Mouse (Mus musculus): ENCODE measurements around the gene Ddx11. TPM values are rescaled to one million over a fixed set of nuclear protein-coding genes. Genes with fewer than 3 reads are reported as not detected.

The Ddx11 gene
- 29.4 and 32.9 TPM in 2 replicates for polyA plus RNA-seq (2016; fragmentation: Nextera tagmentation; extraction: Ambion mirVana)

GRCm38 (mm10) chr17:66123066-66123815, at the start of gene Ddx11:
TSS of gene Ddx11 (plus strand) at chr17:66123520.
- peak; percentile 82 for ATAC-seq (ENCODE audit: insufficient number of reproducible peaks, insufficient read depth, low FRiP score, low TSS enrichment)
- Histone ChIP-seq H3K9ac (peak within 1 kb of the TSS; percentile 81), H3K4me2 (replicated peaks) (peak within 1 kb of the TSS; percentile 69), H3K9me3 (no peaks in the 10 kb centered on the region), H3K36me3 (peaks cover 35% of the 10 kb centered on the region), H3K4me3 (peak within 1 kb of the TSS; percentile 81), H3K4me1 (peaks cover 12% of the 10 kb centered on the region; the same call in 1 of the 2 replicates), H3K27me3 (no peaks in the 10 kb centered on the region), H3K27ac (peak within 1 kb of the TSS; percentile 92)
- 6% methylated on average over 45 of the region's 45 CpGs for WGBS

- Histone ChIP-seq H3K4me2 (replicated peaks) (no peak overlapping the region), H3K4me1 (peaks cover 15% of the 10 kb centered on the region; the same call in 1 of the 2 replicates), H3K4me3 (no peak overlapping the region), H3K9me3 (no peaks in the 10 kb centered on the region), H3K9ac (no peak overlapping the region), H3K36me3 (no peaks in the 10 kb centered on the region), H3K27me3 (no peaks in the 10 kb centered on the region), H3K27ac (no peak overlapping the region)
- ATAC-seq (ENCODE audit: insufficient number of reproducible peaks, insufficient read depth, low FRiP score, low TSS enrichment): no peak
- WGBS: 88% methylated on average over 7 of the region's 7 CpGs
Measured at GRCm38 (mm10) chr17:66073971-66074370, 49.3 kb upstream of the Ddx11 start.

DNA sequence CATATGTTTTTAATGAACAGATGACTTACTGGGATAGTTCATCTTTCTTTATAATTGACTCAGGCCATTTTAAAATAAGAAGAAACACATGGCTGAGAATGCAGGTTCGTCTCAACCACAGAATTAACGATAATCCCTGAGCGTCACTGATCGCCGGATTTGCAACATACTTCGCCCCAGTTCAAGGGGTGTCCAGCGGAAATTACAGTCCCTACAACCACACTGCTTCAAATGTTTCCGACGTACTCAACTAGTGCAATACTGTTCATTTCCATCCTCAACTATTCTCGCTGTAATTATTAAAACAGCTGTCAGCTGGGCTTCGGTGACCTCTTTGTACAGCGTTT, 47.5 kb upstream of the Ddx11 start:
- H3K9ac ChIP-seq: peak overlapping the region; percentile 80
- H3K36me3 ChIP-seq: peaks cover 6% of the 10 kb centered on the region; the same call in 1 of the 2 replicates
- H3K4me2 ChIP-seq (replicated peaks): peak overlapping the region; percentile 78
- no peak for ATAC-seq (ENCODE audit: insufficient number of reproducible peaks, insufficient read depth, low FRiP score, low TSS enrichment)
- 3% methylated on average over 12 of the region's 12 CpGs for WGBS
- H3K4me3 ChIP-seq: peak overlapping the region; percentile 94
- peak overlapping the region; percentile 88; the same call in 1 of the 2 replicates for H3K27ac ChIP-seq
- H3K27me3 ChIP-seq: no peaks in the 10 kb centered on the region
- H3K4me1 ChIP-seq: peaks cover 15% of the 10 kb centered on the region; the same call in 1 of the 2 replicates
- no peaks in the 10 kb centered on the region for H3K9me3 ChIP-seq

- Histone ChIP-seq H3K27ac (peak overlapping the region; percentile 88), H3K36me3 (peaks cover 11% of the 10 kb centered on the region), H3K4me1 (peaks cover 15% of the 10 kb centered on the region; the same call in 1 of the 2 replicates), H3K9me3 (no peaks in the 10 kb centered on the region), H3K4me3 (peak overlapping the region; percentile 94), H3K9ac (peak overlapping the region; percentile 80), H3K4me2 (replicated peaks) (peak overlapping the region; percentile 78), H3K27me3 (no peaks in the 10 kb centered on the region)
- peak; percentile 87 for ATAC-seq (ENCODE audit: insufficient number of reproducible peaks, insufficient read depth, low FRiP score, low TSS enrichment)
- under 1% methylated on average over 90 of the region's 95 CpGs for WGBS
Measured at GRCm38 (mm10) chr17:66076174-66076927, 47.0 kb upstream of the Ddx11 start.

- WGBS: under 1% methylated on average over 53 of the region's 53 CpGs
- H3K4me3 ChIP-seq: peak within 1 kb of the TSS; percentile 94
- H3K9ac ChIP-seq: peak within 1 kb of the TSS; percentile 80
- peaks cover 15% of the 10 kb centered on the region for H3K36me3 ChIP-seq
- H3K9me3 ChIP-seq: no peaks in the 10 kb centered on the region
- peak within 1 kb of the TSS; percentile 78 for H3K4me2 ChIP-seq (replicated peaks)
- H3K4me1 ChIP-seq: peaks cover 15% of the 10 kb centered on the region; the same call in 1 of the 2 replicates
- no peaks in the 10 kb centered on the region for H3K27me3 ChIP-seq
- peak; percentile 90 for ATAC-seq (ENCODE audit: insufficient number of reproducible peaks, insufficient read depth, low FRiP score, low TSS enrichment)
- peak within 1 kb of the TSS; percentile 88 for H3K27ac ChIP-seq
Measured at GRCm38 (mm10) chr17:66076934-66077333, 46.4 kb upstream of the Ddx11 start, which contains the start of gene Ankrd12. TSS of gene Ankrd12 (minus strand) at chr17:66077089.

DNA sequence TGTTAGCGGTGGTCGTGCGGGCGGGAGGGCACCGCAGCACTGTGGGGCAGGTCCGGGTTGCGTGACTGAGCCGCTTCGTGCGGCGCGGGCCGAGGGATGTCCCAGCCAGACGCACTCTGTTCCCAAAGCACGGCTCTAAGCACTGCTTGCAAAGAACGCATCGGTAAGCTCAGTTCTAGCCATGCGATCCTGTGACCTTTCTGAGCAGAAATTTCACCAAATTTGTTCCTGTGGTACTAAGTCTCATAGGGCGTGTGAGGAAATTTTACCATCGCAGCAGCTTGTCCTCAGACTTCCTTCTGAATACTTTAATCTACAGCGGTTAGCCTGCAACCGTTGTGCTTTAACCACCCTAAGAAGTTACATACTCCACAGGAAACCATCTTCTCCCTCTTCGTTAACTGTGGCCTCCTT, 45.9 kb upstream of the Ddx11 start:
- Histone ChIP-seq H3K27me3 (no peaks in the 10 kb centered on the region), H3K4me2 (replicated peaks) (peak overlapping the region; percentile 78), H3K36me3 (peaks cover 15% of the 10 kb centered on the region), H3K9me3 (no peaks in the 10 kb centered on the region), H3K27ac (peak overlapping the region; percentile 88), H3K4me1 (peaks cover 15% of the 10 kb centered on the region; the same call in 1 of the 2 replicates), H3K4me3 (peak overlapping the region; percentile 94), H3K9ac (peak overlapping the region; percentile 80)
- WGBS: 2% methylated on average over 23 of the region's 23 CpGs
- peak; percentile 74 for ATAC-seq (ENCODE audit: insufficient number of reproducible peaks, insufficient read depth, low FRiP score, low TSS enrichment)

GRCm38 (mm10) chr17:66084486-66084885, 38.8 kb upstream of the Ddx11 start:
- Histone ChIP-seq H3K9ac (no peak overlapping the region), H3K4me3 (no peak overlapping the region), H3K4me2 (replicated peaks) (no peak overlapping the region), H3K36me3 (peaks cover 46% of the 10 kb centered on the region), H3K27me3 (no peaks in the 10 kb centered on the region), H3K4me1 (no peaks in the 10 kb centered on the region), H3K27ac (no peak overlapping the region), H3K9me3 (no peaks in the 10 kb centered on the region)
- no peak for ATAC-seq (ENCODE audit: insufficient number of reproducible peaks, insufficient read depth, low FRiP score, low TSS enrichment)
- WGBS: 74% methylated on average over 1 of the region's 1 CpGs

- peaks cover 46% of the 10 kb centered on the region for H3K36me3 ChIP-seq
- no peak for ATAC-seq (ENCODE audit: insufficient number of reproducible peaks, insufficient read depth, low FRiP score, low TSS enrichment)
- 93% methylated on average over 1 of the region's 1 CpGs for WGBS
Measured at GRCm38 (mm10) chr17:66085038-66085437, 38.3 kb upstream of the Ddx11 start.

GRCm38 (mm10) chr17:66090251-66090650, 33.1 kb upstream of the Ddx11 start:
- no peaks in the 10 kb centered on the region for H3K9me3 ChIP-seq

More at GRCm38 (mm10) chr17:66085038-66085437, 38.3 kb upstream of the Ddx11 start:
- no peaks in the 10 kb centered on the region for H3K4me1 ChIP-seq
- H3K4me2 ChIP-seq (replicated peaks): no peak overlapping the region
- H3K9me3 ChIP-seq: no peaks in the 10 kb centered on the region
- no peak overlapping the region for H3K9ac ChIP-seq
- H3K4me3 ChIP-seq: no peak overlapping the region
- no peaks in the 10 kb centered on the region for H3K27me3 ChIP-seq
- H3K27ac ChIP-seq: no peak overlapping the region

GRCm38 (mm10) chr17:66091392-66091791, 31.9 kb upstream of the Ddx11 start:
- no peak for ATAC-seq (ENCODE audit: insufficient number of reproducible peaks, insufficient read depth, low FRiP score, low TSS enrichment)
- peaks cover 24% of the 10 kb centered on the region for H3K36me3 ChIP-seq
- 88% methylated on average over 2 of the region's 2 CpGs for WGBS

More at GRCm38 (mm10) chr17:66090251-66090650, 33.1 kb upstream of the Ddx11 start:
- Histone ChIP-seq H3K27ac (no peak overlapping the region), H3K9ac (no peak overlapping the region), H3K4me2 (replicated peaks) (no peak overlapping the region), H3K27me3 (no peaks in the 10 kb centered on the region), H3K4me3 (no peak overlapping the region), H3K36me3 (peaks cover 35% of the 10 kb centered on the region), H3K4me1 (peaks cover 3% of the 10 kb centered on the region; the same call in 1 of the 2 replicates)
- no peak for ATAC-seq (ENCODE audit: insufficient number of reproducible peaks, insufficient read depth, low FRiP score, low TSS enrichment)

GRCm38 (mm10) chr17:66092065-66092464, 31.3 kb upstream of the Ddx11 start:
- Histone ChIP-seq H3K36me3 (peaks cover 19% of the 10 kb centered on the region), H3K27ac (no peak overlapping the region), H3K9me3 (no peaks in the 10 kb centered on the region), H3K4me1 (peaks cover 3% of the 10 kb centered on the region; the same call in 1 of the 2 replicates), H3K9ac (no peak overlapping the region), H3K4me2 (replicated peaks) (no peak overlapping the region), H3K4me3 (no peak overlapping the region), H3K27me3 (no peaks in the 10 kb centered on the region)
- ATAC-seq (ENCODE audit: insufficient number of reproducible peaks, insufficient read depth, low FRiP score, low TSS enrichment): no peak
- 95% methylated on average over 2 of the region's 2 CpGs for WGBS

More at GRCm38 (mm10) chr17:66091392-66091791, 31.9 kb upstream of the Ddx11 start:
- H3K4me3 ChIP-seq: no peak overlapping the region
- no peak overlapping the region for H3K4me2 ChIP-seq (replicated peaks)
- H3K27ac ChIP-seq: no peak overlapping the region
- H3K27me3 ChIP-seq: no peaks in the 10 kb centered on the region
- H3K9ac ChIP-seq: no peak overlapping the region
- peaks cover 3% of the 10 kb centered on the region; the same call in 1 of the 2 replicates for H3K4me1 ChIP-seq
- H3K9me3 ChIP-seq: no peaks in the 10 kb centered on the region
